8 mouse cellular contexts compared by ENCODE assay signal in the genomic region with DNA sequence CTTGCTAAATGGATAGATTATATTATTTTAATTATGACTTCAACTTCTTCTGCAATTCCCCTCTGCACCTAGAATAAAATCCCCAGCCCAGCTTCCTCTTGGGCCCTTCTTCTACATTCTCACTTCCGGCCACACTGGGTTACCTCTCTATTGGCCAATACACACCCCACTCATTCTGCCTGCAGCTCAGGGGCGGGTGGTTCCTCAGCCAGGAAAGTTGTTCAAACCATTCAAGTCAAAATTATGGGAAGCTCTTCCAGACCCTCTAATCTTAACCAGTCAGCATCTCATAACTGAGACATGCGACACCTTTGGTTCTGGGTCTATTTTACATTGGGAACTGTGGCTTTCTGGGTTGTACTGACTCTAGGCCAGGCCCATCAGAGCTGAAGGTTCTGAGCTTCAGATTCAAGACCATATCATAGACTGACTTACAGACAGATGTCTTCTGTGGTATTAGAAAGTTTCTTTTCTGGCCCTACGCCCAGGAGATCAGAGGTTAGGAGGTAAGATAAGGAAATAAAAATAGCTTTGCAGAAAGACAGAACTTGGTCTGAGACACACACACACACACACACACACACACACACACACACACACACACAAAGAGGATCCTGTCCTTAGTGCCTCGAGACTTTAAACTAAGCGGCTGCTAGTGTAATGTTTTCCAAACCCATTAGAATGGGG. TPM values are rescaled to one million over a fixed set of nuclear protein-coding genes. Genes with fewer than 3 reads are reported as not detected.
DNase-seq lines count a peak whose midpoint lies in the region; ATAC-seq lines count a peak whose summit lies in the region.

No protein-coding gene starts in this region.

- no peak overlapping the region; the same call in 1 of the 2 replicates for H3K27ac ChIP-seq in liver, embryonic 11.5 days (ENCODE audit: low read depth, low read length)
- no peak overlapping the region for H3K27ac ChIP-seq in liver, embryonic 15.5 days (replicated peaks)
- peak overlapping the region; percentile 60; the same call in 1 of the 2 replicates for H3K27ac ChIP-seq in stomach, embryonic 14.5 days (ENCODE audit: low read length)

- peaks cover 42% of the 10 kb centered on the region for H3K4me1 ChIP-seq in liver, embryonic 11.5 days (replicated peaks; ENCODE audit: control insufficient read depth, insufficient read depth, low read length)
- H3K4me1 ChIP-seq in liver, embryonic 15.5 days (replicated peaks): peaks cover 56% of the 10 kb centered on the region
- H3K4me1 ChIP-seq in stomach, embryonic 14.5 days (ENCODE audit: control insufficient read depth, insufficient read depth, low read length): peaks cover 19% of the 10 kb centered on the region

- H3K9ac ChIP-seq in liver, embryonic 11.5 days (ENCODE audit: low read depth, low read length): no peak overlapping the region
- H3K9ac ChIP-seq in liver, embryonic 15.5 days: no peak overlapping the region
- no peak overlapping the region for H3K9ac ChIP-seq in stomach, embryonic 14.5 days (replicated peaks; ENCODE audit: low read depth, low read length)

- no peak; the same call in 1 of the 2 replicates for ATAC-seq in liver, embryonic 11.5 days (replicated peaks; ENCODE audit: low FRiP score)
- peak; percentile 56 for ATAC-seq in granulocyte monocyte progenitor cell, adult 5-6 weeks (replicated peaks; ENCODE audit: poor library complexity, severe bottlenecking)
- ATAC-seq in liver, embryonic 15.5 days (ENCODE audit: insufficient read depth): peak; percentile 29; the same call in 1 of the 2 replicates
- no peak for ATAC-seq in stomach, embryonic 14.5 days (ENCODE audit: insufficient number of reproducible peaks, insufficient read depth, low FRiP score, low read depth)
- no peak for ATAC-seq in frontal cortex, adult (ENCODE audit: low TSS enrichment)

- H3K4me2 ChIP-seq in liver, embryonic 11.5 days: no peak overlapping the region
- no peak overlapping the region for H3K4me2 ChIP-seq in liver, embryonic 15.5 days
- H3K4me2 ChIP-seq in stomach, embryonic 14.5 days (replicated peaks; ENCODE audit: low read depth, low read length): no peak overlapping the region

- DNase-seq in liver: peak; percentile 36
- DNase-seq in liver, embryonic 11.5 days (ENCODE audit: low spot score): no peak
- no peak for DNase-seq in embryo, embryonic 11 days
- DNase-seq in left cerebral cortex, adult 8-10 months (ENCODE audit: low spot score in 2 of 2): no peak

- no peaks in the 10 kb centered on the region for H3K9me3 ChIP-seq in liver, embryonic 11.5 days (ENCODE audit: control insufficient read depth, low read length)
- H3K9me3 ChIP-seq in liver, embryonic 15.5 days (replicated peaks): no peaks in the 10 kb centered on the region
- H3K9me3 ChIP-seq in stomach, embryonic 14.5 days (ENCODE audit: control insufficient read depth, low read depth, low read length): no peaks in the 10 kb centered on the region

- WGBS in liver, embryonic 11.5 days: 42% methylated on average over 6 of the region's 6 CpGs
- WGBS in liver, embryonic 15.5 days (ENCODE audit: insufficient replicate concordance): 19% methylated on average over 6 of the region's 6 CpGs
- 66% methylated on average over 6 of the region's 6 CpGs for whole genome bisulfite sequencing in stomach, embryonic 14.5 days

- no peaks in the 10 kb centered on the region for H3K36me3 ChIP-seq in liver, embryonic 11.5 days (ENCODE audit: control insufficient read depth, insufficient read depth, low read length)
- H3K36me3 ChIP-seq in liver, embryonic 15.5 days (replicated peaks): no peaks in the 10 kb centered on the region
- no peaks in the 10 kb centered on the region for H3K36me3 ChIP-seq in stomach, embryonic 14.5 days (ENCODE audit: control insufficient read depth, insufficient read depth, low read length)

- no peak overlapping the region for H3K4me3 ChIP-seq in liver, embryonic 11.5 days (ENCODE audit: low read depth, low read length)
- no peak overlapping the region for H3K4me3 ChIP-seq in liver, embryonic 15.5 days (replicated peaks)
- H3K4me3 ChIP-seq in stomach, embryonic 14.5 days (ENCODE audit: low read depth, low read length): no peak overlapping the region

- H3K27me3 ChIP-seq in liver, embryonic 11.5 days (replicated peaks; ENCODE audit: control insufficient read depth, insufficient read depth, low read length): no peaks in the 10 kb centered on the region
- peaks cover 29% of the 10 kb centered on the region for H3K27me3 ChIP-seq in liver, embryonic 15.5 days
- H3K27me3 ChIP-seq in stomach, embryonic 14.5 days (ENCODE audit: control insufficient read depth, insufficient read depth, low read length): no peaks in the 10 kb centered on the region

RNA-seq across cellular contexts. Expression of gene Mical1, which starts 2.2 kb away (rescaled TPM):
- 19.3 and 19.8 TPM in 2 replicates for polyA plus RNA-seq in liver, embryonic 11.5 days (2014; fragmentation: Nextera tagmentation; extraction: Ambion mirVana)
- total RNA-seq in granulocyte monocyte progenitor cell, adult 5-6 weeks (2014; fragmentation: Nextera tagmentation): 74.8 and 105 TPM in 2 replicates
- 32.2 and 49.3 TPM in 2 replicates for total RNA-seq in granulocyte monocyte progenitor cell, adult 5-6 weeks (2017)
- polyA plus RNA-seq in liver, embryonic 15.5 days (2015; fragmentation: Nextera tagmentation; extraction: Ambion mirVana): 4.3 and 4.8 TPM in 2 replicates
- 39.3 and 42.8 TPM in 2 replicates for polyA plus RNA-seq in stomach, embryonic 14.5 days (2014; fragmentation: Nextera tagmentation; extraction: Ambion mirVana)
- total RNA-seq in left cerebral cortex, adult 8-10 months (2022): 10 to 100 TPM; 18.1 to 23.4 (median 21.1) TPM

RNA-seq across cellular contexts. Expression of gene Smpd2, which starts 16.2 kb away (rescaled TPM):
- 21.8 and 25.3 TPM in 2 replicates for polyA plus RNA-seq in liver, embryonic 11.5 days (2014; fragmentation: Nextera tagmentation; extraction: Ambion mirVana)
- 23.0 and 24.4 TPM in 2 replicates for total RNA-seq in granulocyte monocyte progenitor cell, adult 5-6 weeks (2014; fragmentation: Nextera tagmentation)
- 10.1 and 13.0 TPM in 2 replicates for total RNA-seq in granulocyte monocyte progenitor cell, adult 5-6 weeks (2017)
- polyA plus RNA-seq in liver, embryonic 15.5 days (2015; fragmentation: Nextera tagmentation; extraction: Ambion mirVana): 11.4 and 11.8 TPM in 2 replicates
- polyA plus RNA-seq in stomach, embryonic 14.5 days (2014; fragmentation: Nextera tagmentation; extraction: Ambion mirVana): 55.1 and 59.6 TPM in 2 replicates
- total RNA-seq in left cerebral cortex, adult 8-10 months (2022): 10 to 100 TPM; 12.8 to 19.8 (median 15.3) TPM

RNA-seq across cellular contexts. Expression of gene Ppil6, which starts 16.3 kb away (rescaled TPM):
- 0.25 TPM in 1 of 2 replicates, not detected in the other for polyA plus RNA-seq in liver, embryonic 11.5 days (2014; fragmentation: Nextera tagmentation; extraction: Ambion mirVana)
- not detected in 2 replicates for total RNA-seq in granulocyte monocyte progenitor cell, adult 5-6 weeks (2014; fragmentation: Nextera tagmentation)
- not detected in 2 replicates for total RNA-seq in granulocyte monocyte progenitor cell, adult 5-6 weeks (2017)
- polyA plus RNA-seq in liver, embryonic 15.5 days (2015; fragmentation: Nextera tagmentation; extraction: Ambion mirVana): 0.12 and 0.20 TPM in 2 replicates
- polyA plus RNA-seq in stomach, embryonic 14.5 days (2014; fragmentation: Nextera tagmentation; extraction: Ambion mirVana): 1.8 and 2.2 TPM in 2 replicates
- total RNA-seq in left cerebral cortex, adult 8-10 months (2022): 1 to 10 TPM; 5.4 to 8.0 (median 6.6) TPM

RNA-seq across cellular contexts. Expression of gene Zbtb24, which starts 23.7 kb away (rescaled TPM):
- polyA plus RNA-seq in liver, embryonic 11.5 days (2014; fragmentation: Nextera tagmentation; extraction: Ambion mirVana): 10.8 and 11.5 TPM in 2 replicates
- 11.4 and 14.1 TPM in 2 replicates for total RNA-seq in granulocyte monocyte progenitor cell, adult 5-6 weeks (2014; fragmentation: Nextera tagmentation)
- 17.2 and 18.1 TPM in 2 replicates for total RNA-seq in granulocyte monocyte progenitor cell, adult 5-6 weeks (2017)
- polyA plus RNA-seq in liver, embryonic 15.5 days (2015; fragmentation: Nextera tagmentation; extraction: Ambion mirVana): 4.9 and 5.1 TPM in 2 replicates
- polyA plus RNA-seq in stomach, embryonic 14.5 days (2014; fragmentation: Nextera tagmentation; extraction: Ambion mirVana): 16.7 and 19.2 TPM in 2 replicates
- 10 to 100 TPM; 18.1 to 22.1 (median 20.1) TPM for total RNA-seq in left cerebral cortex, adult 8-10 months (2022)

RNA-seq across cellular contexts. Expression of gene Cd164, which starts 45.3 kb away (rescaled TPM):
- 122 and 142 TPM in 2 replicates for polyA plus RNA-seq in liver, embryonic 11.5 days (2014; fragmentation: Nextera tagmentation; extraction: Ambion mirVana)
- total RNA-seq in granulocyte monocyte progenitor cell, adult 5-6 weeks (2014; fragmentation: Nextera tagmentation): 140 and 168 TPM in 2 replicates
- 169 and 206 TPM in 2 replicates for total RNA-seq in granulocyte monocyte progenitor cell, adult 5-6 weeks (2017)
- 57.8 and 61.8 TPM in 2 replicates for polyA plus RNA-seq in liver, embryonic 15.5 days (2015; fragmentation: Nextera tagmentation; extraction: Ambion mirVana)
- polyA plus RNA-seq in stomach, embryonic 14.5 days (2014; fragmentation: Nextera tagmentation; extraction: Ambion mirVana): 178 and 202 TPM in 2 replicates
- 10 to 100 TPM; 71.8 to 75.3 (median 74.1) TPM for total RNA-seq in left cerebral cortex, adult 8-10 months (2022)

Comparison
In these comparisons a context has a peak if more than half of its experiments do, and no peak if none do; other contexts are left out.
1. ATAC-seq: peak in granulocyte monocyte progenitor cell, adult 5-6 weeks (single experiment) and liver, embryonic 15.5 days (single experiment); none in liver, embryonic 11.5 days (single experiment), stomach, embryonic 14.5 days (single experiment) and frontal cortex, adult (single experiment).